Mouse (Mus musculus) heart, adult 8-10 months (tissue): Measurements from ENCODE around the gene Retreg2. TPM values are rescaled to one million over a fixed set of nuclear protein-coding genes. Genes with fewer than 3 reads are reported as not detected.

Experiments
- DNase-seq: peaks from one replicate; pipeline ENCODE4 v3.0.0; 2022; ENCODE audit warnings: low spot score
- total RNA-seq, 4 experiments: library from RNA; stranded (reverse); gene quantifications; 2 replicates each; pipeline ENCODE4 v1.2.4; 2022

The Retreg2 gene
- 10 to 100 TPM; 15.8 to 24.8 (median 20.7) TPM for total RNA-seq

DNA sequence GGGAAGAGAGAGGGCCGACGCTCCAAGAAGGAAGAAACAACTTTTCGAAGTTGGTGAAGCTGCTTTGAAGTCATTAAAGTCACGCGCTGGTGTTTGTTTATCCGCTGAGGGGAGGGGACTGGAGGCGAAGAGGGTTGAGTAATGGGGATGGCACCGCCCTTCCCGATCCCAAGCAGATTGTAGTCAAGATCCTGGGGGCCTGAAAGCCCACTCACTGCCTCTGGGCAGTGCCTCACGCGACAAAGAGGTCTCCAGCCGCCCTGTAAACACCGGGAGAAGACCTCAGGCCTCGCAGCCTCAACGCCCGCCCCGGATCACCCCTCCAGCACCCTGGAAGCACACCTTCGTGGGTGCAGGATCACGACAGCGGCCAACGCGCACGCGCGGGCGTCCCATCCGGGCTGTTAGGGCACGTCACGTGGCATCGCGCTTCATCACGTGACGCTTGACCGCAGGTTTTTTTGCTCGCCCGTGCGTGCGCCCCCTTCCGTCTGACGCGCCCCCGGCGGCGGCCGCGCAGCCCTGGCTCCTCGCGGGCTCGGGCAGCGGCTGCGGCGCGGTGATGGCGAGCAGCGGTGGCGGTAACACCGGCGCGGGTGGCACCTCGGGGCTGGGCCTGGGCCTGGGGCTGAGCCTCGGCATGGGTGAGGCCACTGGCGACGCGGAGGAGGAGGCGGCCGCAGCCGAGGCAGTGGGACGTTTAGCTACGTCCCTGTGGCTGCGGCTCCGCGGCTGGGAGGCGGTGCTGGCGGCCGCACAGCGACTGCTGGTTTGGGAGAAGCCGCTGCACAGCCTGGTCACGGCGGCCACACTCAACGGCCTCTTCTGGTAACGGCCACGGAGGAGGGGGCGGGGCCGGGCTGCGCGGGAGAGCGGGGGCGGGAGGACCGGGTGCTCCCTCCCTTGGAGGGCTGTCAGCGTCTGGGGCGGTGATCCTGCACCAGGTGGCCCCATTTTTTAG lies at the start of gene Retreg2, which contains the start of gene Cnppd1:
Gene Retreg2 (plus strand): TSS at position 478 of the 961 bp plus-strand sequence.
Gene Cnppd1 (minus strand): TSS at position 411 of the 961 bp plus-strand sequence.
- peak; percentile 95 for DNase-seq

DNA sequence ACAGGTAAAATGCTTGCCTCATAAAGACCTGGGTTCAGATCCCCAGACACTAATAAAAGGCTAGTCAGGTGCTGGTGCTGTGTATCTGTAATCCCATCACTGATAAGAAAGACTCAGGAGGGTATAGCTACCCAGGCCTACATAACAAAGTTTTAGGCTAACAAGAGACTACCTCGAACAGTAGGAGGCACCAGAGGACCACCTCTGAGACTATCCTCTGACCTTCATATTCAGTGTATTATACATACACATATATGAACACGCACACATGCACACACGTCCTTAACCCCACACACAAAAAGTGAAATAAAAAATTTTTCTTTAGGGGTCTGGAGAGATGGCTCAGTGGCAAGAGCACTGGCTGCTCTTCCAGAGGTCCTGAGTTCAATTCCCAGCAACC lies 20.4 kb upstream of the Retreg2 start:
- no peak for DNase-seq

DNA sequence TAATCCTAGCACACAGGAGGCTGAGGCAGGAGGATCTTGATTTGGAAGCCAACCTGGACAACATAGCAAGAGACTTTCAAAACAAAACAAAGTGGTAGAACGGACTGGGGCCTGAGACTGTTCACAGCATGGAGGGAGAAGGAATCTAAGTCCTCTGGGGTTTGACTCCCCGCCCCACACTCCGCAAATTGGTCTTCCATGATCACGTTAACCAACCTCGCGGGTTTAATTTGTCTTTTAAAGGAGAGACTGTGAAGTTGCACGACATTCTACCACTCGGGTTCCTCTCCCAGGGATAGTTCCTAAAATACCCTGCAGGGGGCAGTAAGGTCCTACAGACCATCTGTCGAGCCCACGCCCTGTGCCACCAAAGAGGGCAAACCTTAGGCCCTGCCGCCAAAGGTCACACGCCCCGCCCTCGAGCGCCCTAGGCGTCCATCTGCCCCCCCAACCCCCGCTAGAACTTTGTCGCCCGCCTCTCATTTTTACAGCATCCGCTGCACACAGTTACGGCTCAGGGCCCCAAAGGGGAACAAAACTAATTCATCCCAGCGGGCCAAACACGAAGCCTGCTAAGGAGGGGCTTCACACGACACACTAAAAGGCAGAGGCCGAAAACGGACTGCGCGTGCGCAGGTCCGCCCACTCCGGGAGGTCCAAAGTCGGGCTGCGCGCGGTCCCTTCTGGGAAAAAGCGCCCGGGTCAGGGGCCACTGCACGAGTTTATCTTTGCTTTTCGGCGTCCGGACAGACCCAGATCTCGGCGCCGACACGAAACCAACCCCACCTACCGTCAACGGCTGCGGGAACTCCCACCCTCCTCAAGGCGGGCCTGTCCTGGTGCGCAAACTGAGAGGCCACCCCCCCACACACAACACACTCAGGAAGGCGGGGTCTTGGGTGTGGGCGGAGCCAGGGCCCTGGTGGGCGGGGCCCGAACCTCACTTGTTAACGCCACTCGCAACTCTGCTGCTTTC lies 17.9 kb upstream of the Retreg2 start, which contains the start of gene Nhej1:
Gene Nhej1 (minus strand): TSS at position 855 of the 976 bp plus-strand sequence.
- peak; percentile 93 for DNase-seq

DNA sequence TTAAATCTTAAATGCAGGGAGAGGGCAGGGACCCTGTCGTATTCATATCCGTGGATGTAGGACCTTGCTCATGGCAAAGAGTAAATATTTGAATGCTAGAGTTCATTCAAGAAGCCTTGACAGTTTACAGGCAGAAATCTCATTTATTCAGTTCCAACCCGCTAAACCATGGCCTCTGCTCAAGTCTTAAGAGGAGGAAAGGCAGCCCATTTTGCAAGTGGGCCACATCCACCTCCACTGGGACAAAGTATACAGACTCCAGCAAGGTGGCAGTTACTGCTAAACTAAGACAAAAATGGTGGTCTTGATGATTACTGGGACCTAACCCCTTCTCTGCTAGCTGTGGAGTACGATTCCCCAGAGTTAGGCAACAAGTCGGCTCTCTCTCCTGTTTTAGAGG lies 17.2 kb upstream of the Retreg2 start:
- DNase-seq = no peak

DNA sequence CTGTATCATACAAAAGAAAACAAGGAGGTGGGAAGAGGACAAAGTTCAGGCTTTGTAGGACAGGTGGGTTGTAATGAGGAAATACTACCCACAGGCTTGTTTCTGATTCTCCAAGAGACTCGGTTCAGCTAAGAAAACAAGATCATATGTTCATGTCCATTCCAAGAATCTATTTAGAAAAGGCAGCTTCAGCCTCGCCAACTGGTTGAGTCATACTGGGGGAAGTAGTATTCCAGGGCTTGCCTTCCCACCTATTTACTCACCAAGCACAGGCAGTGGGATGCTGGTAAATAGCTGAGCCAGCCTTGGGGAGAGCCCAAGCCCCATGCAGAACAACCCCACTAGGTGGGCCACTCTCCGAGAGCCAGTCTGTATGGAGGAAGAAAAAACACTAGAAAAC lies 13.9 kb upstream of the Retreg2 start:
- DNase-seq = no peak

DNA sequence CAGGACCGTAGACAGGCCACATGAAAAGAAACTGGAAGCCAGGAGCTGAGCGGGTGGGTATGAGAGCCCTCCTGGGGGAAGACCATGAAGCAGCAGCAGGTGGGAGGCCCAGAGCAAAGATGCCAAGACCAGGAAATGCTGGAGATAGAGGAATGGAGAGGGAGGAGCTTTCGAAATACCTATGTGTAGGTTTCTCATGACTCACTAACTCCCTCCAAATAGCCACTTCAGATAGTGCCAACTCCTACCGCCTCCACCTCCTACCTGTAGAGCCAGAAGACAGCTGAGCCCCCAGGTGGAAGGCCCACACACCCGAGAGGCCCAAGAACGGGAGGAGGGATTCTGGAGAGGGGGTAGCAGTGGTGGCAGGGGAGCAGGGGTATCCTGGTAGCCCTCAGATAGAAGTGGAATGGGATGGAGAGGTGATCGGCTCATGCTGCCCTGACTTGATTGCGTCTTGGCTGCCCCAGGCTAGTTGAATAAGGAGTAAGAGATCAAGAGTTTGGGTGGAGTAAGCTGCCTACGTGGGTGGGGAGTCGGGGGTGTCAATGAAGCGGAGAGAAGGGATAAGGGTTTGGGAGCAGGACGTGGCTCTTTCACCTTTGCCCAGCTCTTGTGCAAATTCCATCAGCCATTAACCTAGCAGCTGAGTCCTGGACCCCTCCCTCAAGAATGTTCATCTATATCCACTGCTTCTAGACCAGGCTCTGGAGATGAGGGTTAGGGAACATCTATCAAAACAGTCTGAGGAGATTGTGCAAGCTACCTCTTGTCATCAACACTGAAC lies 9.0 kb upstream of the Retreg2 start, which contains the start of gene Slc23a3:
Gene Slc23a3 (minus strand): TSS at position 470 of the 787 bp plus-strand sequence.
- no peak for DNase-seq

DNA sequence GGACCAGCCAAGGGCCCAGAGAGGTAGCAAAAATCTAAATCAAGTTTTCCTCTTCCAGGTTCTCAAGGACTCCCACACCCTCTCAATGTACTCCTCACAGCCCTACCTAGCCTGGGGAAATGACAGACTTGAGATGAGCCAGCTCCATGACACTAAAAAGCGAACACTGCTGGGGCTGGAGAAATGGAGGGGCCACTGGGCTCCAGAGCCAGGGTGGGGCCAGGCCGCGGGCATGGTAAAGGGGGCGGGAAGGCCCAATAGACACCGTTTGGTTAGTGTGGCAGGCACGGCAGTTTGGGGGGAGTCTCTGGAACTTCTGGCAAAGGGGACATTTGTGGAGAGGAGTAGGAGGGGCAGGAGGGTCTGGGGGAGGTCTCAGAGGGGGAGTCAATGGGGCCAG lies 6.3 kb upstream of the Retreg2 start:
- no peak for DNase-seq

DNA sequence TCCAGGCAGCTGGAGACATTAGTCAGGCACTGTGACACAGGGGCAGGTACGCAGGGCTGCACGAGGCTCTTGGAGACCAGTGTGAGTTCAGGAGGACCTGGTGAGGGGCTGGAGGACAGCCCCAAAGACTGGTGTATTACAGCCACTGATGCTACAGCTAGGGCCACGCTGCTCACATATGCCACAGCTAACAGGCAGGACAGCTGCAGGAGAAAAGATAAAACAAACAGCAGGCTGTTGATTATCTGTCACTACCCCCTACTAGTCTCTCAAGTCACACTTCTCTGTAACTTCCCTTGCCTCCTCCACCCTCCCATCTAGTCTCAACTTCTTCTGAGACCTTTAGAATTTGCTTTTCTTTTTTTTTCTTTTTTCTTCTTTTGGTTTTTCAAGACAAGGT lies 5.8 kb upstream of the Retreg2 start:
- no peak for DNase-seq

DNA sequence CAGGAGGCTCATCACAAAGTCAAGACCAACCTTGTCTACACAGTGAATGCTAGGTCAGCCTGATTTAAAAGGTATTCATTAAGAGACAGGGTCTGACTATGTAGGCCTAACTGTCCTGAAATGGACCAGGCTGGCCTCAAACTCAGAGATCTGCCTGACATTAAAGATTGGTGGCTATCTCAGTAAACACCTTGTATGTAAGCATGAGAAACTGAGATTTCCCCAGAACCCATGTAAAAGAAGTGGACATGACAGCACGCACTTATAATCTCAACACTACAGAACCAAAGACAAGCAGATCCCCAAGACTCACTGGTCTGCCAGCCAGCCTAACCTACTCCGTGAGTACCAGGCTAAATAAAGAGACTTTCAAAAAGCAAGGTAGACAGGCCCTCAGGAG lies 4.1 kb upstream of the Retreg2 start:
- DNase-seq = no peak

DNA sequence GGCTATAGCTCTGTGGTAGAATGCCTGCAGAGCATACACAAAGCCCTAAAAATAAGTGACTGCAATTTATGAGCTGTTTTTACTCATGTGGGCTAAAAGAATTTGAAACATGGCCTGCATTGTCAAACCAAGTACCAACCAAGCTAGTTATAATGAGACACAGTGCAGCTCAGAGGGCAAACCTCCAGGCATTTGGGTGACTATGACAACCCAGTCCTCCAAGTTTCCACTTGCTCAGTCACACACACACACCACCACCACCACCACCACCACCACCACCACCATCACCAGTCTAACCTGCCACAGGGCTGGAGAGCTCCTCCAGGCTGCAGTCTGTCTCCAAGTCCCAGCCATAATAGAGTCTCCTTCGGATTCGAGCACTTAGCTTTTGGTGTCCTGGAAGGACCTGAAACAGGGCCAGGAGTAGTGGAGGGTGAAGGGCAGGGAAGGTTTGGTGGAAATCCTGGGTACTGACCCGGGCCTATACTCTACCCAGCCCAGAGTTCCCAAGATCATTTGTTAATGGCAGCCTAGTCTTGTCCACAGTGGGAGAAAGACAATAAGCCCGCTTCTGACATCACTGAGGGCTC lies 1.9 kb upstream of the Retreg2 start:
- no peak for DNase-seq

DNA sequence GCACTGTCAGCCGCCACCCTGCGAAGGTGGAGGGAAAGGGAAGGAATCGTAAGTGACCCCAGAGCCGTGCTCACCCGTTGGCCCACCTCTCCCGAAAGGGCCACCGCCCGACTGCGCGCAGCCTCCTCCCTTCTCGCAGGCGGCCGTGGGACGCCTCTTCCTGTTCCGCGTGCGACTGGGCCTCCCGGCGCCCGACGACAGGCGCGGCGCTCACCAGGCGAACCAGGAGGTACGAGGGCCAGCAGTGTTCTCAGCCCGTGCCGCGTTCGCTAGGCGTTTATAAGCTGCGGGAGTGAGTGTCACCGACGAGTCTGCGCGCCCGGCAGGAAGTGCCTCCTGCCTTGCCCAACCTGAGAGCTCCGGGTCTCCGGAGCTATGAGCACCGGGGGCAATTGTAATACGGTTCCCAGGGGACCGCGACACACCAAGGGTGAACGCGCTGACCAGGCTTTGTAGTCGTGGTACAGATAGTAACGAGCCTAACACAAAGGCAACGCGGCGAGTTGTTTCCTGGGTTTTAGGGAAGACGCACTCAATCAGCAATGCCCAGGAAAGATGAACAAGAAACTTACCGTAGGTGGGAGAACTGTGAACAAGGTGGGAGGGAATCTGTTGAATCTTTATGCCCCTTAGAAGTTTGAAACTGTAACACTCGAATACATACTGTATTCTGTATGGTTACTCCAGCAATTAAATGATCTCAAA lies 940 bp upstream of the Retreg2 start:
- DNase-seq = peak; percentile 68

DNA sequence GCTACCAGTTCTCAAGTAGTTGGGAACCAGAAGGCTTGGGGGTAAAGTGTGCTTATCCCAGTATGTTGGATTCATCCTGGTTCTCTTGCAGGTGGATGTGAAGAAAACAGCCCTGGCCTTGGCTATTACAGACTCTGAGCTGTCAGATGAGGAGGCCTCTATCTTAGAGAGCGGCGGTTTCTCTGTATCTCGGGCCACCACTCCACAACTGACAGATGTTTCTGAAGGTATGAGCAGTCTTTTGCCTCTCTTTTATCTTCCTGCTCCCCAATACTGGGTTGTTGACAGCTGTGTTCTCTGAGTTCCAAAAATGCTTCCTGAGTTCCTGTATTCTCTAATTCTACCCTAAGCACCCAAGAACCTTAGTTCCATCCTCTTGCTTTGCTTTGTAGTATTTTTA lies 3.0 kb downstream of the Retreg2 start:
- no peak for DNase-seq

DNA sequence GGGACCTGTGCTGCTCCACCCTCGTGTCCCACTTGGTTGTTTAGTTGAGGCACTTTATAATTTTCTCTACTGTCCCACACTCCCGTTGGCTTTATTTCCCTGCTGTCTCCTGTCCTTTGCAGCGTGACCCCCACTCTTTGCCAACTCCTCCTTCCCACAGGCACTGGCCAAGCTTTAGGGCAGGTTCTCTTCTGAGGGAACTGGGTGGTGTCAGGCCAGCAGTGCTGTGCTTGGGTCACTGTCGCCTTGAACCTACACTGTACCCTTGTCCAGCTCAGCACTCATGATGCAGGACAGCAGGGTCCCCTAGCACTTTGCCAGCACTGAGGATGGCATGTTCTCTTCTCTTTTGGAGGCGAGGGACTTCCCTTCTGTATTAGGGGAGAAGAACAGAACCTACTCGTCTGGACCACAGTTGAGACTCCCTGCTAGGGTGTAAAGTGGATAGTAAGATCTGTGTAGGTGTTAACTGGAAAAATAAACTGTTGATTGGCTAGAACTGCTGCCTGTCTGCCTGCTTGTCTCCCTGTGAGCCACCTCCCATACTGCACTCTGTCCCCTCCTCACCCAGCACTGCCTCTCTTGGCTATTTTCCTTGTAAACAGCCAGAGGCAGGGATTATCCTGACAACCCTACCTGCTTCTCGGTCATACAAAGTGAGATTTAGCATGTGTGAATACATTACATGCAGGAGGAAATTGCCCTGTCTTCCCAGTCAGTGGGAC lies 5.0 kb downstream of the Retreg2 start:
- no peak for DNase-seq

DNA sequence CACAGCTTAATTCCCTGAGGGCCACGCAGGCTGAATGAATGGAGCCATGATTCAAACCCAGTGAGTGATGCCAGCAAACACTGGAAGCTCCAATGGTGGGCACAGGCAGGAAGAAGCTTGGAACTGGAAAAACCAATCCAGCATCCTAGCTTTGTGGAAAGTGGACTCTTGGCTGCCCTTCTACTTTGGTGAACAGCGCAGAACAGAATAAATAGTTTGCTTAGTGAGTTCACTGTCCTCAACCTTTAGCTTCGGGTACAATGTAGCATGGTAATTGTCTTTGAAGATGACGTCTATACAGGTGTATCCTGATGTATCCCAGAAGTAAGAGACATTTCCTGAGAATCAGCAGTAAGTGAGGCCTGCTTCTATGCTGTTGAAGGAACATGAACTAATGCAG lies 6.1 kb downstream of the Retreg2 start:
- no peak for DNase-seq

DNA sequence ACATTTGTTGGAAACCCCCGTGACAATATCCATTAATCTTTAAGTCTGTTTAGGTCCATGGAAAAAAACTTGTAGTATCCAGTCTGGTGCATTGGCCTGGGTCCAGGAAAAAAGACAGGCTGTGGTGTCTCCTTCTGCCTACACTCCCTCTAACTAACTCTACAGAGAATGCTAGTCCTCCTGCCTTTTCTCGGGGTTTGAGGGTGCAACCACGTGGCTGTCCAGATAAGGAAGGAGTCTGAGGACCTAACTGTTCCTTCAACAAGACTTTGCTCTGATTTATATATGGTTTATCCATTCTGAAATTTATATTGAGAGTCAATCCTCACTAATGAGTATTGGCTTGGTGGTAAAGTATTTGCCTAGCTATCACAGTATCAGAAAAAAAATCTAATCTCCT lies 13.3 kb downstream of the Retreg2 start:
- no peak for DNase-seq

DNA sequence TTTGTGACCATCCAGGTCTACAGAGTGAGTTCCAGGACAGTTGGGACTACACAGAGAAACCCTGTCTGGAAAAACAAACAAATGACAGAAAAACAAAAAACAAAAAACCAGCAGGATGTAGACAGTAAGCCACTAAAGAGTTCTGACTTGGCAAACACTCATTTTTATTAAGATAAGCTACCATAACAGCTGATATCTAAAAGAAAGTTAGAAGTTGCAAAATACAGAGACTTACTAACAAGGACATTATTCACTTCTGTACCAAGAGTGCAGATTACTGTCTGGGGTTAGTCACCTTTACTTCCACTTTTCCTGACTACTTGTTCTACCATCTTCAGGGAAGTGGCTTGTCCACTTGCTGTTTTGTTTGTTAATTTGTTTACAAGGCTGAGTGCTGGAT lies 16.4 kb downstream of the Retreg2 start:
- DNase-seq = no peak

DNA sequence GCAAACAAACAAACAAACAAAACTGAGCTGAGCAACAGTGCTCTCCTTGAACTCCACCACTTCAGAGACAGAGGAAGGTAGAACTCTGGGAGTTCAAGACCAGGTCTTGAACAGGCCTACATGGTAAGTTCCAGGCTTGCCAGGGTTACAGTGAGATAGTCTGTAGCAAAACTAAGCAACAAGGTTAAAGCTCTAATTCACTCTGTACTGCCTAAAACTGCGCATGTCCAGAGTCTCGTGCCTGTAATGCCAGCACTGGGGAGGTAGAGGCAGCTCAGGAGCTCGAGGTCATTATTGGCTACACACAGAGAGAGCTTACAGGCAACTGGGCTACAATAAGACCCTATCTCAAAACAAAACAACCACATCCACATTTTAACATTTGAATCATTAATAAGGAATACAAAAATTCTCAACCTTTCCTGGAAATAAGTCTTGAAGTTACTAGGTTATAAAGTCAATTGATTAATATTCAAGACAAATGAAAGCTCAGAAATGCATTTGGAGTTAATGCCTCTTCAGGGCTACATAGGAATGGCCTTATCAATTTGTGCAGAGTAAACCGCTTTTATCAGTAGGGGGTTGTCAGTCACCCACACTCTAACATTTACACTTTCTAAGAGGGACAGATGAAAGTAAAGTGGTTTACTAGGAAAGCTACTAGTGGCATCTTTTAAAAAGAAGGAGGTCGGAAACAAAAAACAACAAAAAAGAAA lies 17.1 kb downstream of the Retreg2 start:
- DNase-seq = no peak

DNA sequence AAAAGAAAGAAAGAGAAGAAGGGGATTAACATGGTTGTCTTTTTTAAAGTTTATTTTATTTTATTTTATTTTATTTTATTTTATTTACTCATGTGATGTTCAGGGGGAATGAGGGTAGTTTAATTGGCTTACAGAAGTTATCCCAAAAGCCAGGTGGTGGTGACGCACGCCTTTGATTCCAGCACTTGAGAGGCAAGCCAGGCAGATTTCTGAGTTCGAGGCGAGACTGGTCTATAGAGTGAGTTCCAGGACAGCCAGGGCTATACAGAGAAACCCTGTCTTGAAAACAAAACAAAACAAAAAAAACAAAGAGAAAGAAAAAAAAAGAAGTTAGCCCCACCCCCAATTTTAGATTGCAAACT lies 17.7 kb downstream of the Retreg2 start:
- no peak for DNase-seq

DNA sequence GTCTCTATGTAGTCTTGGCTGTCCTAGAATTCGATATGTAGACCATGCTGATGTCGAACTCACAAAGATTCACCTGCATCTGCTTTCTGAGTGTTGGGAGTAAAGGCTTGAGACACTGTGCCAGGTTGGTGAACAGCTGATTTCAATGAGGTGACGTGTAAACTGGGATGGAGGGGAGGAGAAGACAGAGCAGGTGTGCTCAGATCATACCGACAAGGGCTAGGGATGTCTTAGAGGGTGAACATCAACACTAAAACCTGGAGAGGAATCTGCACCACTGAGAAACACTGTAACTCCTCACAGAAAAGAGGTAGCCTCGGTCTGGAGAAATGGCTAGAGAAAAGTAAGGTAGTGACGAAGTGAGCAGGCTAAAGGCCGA lies 25.5 kb downstream of the Retreg2 start:
- DNase-seq = no peak
